Mouse (Mus musculus) stomach, postnatal 0 days (tissue): ENCODE data around the gene Cbx2.

ENCODE experiments used
- CTCF ChIP-seq: IDR thresholded peaks from 2 replicates; pipeline ENCODE4 v1.5.1; 2016; ENCODE audit warnings: antibody characterized with exemption, low read depth, mild to moderate bottlenecking, moderate library complexity
- EP300 ChIP-seq: optimal IDR thresholded peaks from 2 replicates; pipeline ENCODE3; 2016; ENCODE audit warnings: antibody characterized with exemption

DNA sequence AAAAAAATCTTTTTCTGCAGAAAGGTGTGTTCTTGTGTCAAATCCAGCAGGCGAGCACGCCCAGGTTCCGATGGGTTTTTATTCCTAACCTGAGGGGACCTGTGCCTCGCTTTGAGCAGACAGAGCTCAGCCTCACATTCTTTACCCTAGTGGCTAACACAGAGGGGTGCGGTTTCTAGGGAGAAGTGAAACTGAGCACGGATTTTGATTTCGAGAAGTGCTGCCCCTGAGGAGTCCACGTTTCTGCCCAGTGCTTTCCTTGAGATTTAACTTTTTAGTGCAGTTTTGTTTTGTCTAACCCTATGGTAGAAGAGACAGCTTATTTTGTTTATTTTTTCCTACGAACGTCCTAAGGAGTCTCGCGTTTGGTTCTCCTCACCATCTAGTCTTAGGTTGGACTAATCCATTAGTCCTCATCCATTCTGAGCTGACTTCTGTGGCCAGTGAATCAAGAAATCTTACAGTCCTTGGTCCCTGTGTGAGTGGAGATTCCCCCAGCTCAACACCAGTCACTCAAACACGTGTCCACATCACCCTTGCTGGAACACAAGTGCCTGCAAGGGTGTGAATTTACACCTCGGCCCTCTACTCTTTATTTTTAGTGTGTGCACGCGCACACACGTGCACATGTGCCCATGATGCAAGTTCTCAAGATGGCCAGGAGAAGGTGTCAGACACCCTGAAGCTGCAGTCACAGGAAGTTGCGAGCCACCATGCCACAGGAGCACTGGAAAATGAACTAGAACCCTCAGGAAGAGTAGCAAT, 41.6 kb upstream of the Cbx2 start:
- TF ChIP-seq CTCF (peak; percentile 35), EP300 (no peak)
